Mouse (Mus musculus) embryonic facial prominence, embryonic 14.5 days (tissue): ENCODE measurements around the gene Olfr1009. TPM values are rescaled to one million over a fixed set of nuclear protein-coding genes. Genes with fewer than 3 reads are reported as not detected.
A peak's percentile ranks its signal among the peaks of the same experiment; 100 is the strongest.
"Not testable (repeated sequence)": the region's sequence is repeated elsewhere in the genome, so short reads cannot be mapped to it uniquely, and the experiment has no call there.

Experiments
- ATAC-seq: fragments of 200-750 bp; cut with Nextera tagmentation; 2 replicates; pipeline ENCODE4 v1.8.0; 2017; ENCODE audit warnings: low read depth, moderate number of reproducible peaks, moderate TSS enrichment
- DNase-seq: peaks from one replicate; pipeline ENCODE4 v3.0.0-alpha.2; 2015; ENCODE audit warnings: low spot score
- H3K27ac ChIP-seq: fragments of 300-500 bp; sonication (generic); replicated peaks from 2 replicates; pipeline ENCODE4 v1.5.1; 2014; ENCODE audit warnings: low read depth, mild to moderate bottlenecking, low read length, moderate library complexity
- H3K27me3 ChIP-seq: fragments of 300-500 bp; sonication (generic); replicated peaks from 2 replicates; pipeline ENCODE4 v1.6.1; 2014; ENCODE audit warnings: low read length; ENCODE audit not compliant: control insufficient read depth, insufficient read depth
- H3K36me3 ChIP-seq: fragments of 300-500 bp; sonication (generic); 2 replicates; pipeline ENCODE4 v1.6.1; 2014; ENCODE audit warnings: low read length, mixed read lengths; ENCODE audit not compliant: control insufficient read depth, insufficient read depth
- H3K4me1 ChIP-seq: fragments of 300-500 bp; sonication (generic); 2 replicates; pipeline ENCODE4 v1.6.1; 2014; ENCODE audit warnings: antibody characterized with exemption, low read length; ENCODE audit not compliant: control insufficient read depth, insufficient read depth
- H3K4me2 ChIP-seq: fragments of 300-500 bp; sonication (generic); 2 replicates; pipeline ENCODE4 v1.6.1; 2014; ENCODE audit warnings: low read depth, mild to moderate bottlenecking, low read length, moderate library complexity, mixed read lengths
- H3K4me3 ChIP-seq: fragments of 300-500 bp; sonication (generic); 2 replicates; pipeline ENCODE4 v1.5.1; 2014; ENCODE audit warnings: low read depth, mild to moderate bottlenecking, low read length
- H3K9ac ChIP-seq: fragments of 300-500 bp; sonication (generic); 2 replicates; pipeline ENCODE4 v1.6.1; 2014; ENCODE audit warnings: low read depth, mild to moderate bottlenecking, low read length, moderate library complexity, mixed read lengths
- H3K9me3 ChIP-seq: fragments of 300-500 bp; sonication (generic); 2 replicates; pipeline ENCODE4 v1.6.1; 2016; ENCODE audit warnings: low read length; ENCODE audit not compliant: control insufficient read depth
- WGBS: fragments of 180-500 bp; shearing (Covaris S2); extraction: QIAGEN DNeasy Blood & Tissue Kit; methylation state at CpG from one replicate; pipeline ENCODE4 v1.1.7; 2014; 5-methylcytosine and 5-hydroxymethylcytosine counted together
- polyA plus RNA-seq: library from polyadenylated mRNA; unstranded; fragments of >200 nt; fragmentation: Nextera tagmentation; extraction: Ambion mirVana; gene quantifications from 2 replicates; pipeline ENCODE4 v1.2.1, GENCODE M21; 2014

Gene Olfr1009
- polyA plus RNA-seq = not detected in 2 replicates

GRCm38 (mm10) chr2:85715119-85715518 is at the start of gene Olfr1009:
Gene Olfr1009, plus strand, starts transcription at chr2:85715419.
- ATAC-seq = no peak
- no peaks in the 10 kb centered on the region for H3K36me3 ChIP-seq
- no peaks in the 10 kb centered on the region for H3K27me3 ChIP-seq
- no peak within 1 kb of the TSS for H3K4me3 ChIP-seq
- no peaks in the 10 kb centered on the region for H3K4me1 ChIP-seq
- H3K9ac ChIP-seq = no peak within 1 kb of the TSS
- no peak for DNase-seq
- WGBS = 79% methylated on average over 1 of the region's 1 CpGs
- H3K4me2 ChIP-seq = no peak within 1 kb of the TSS
- 0 out of 2 replicates have a peak, but pooled peaks cover 3% of the 10 kb centered on the region for H3K9me3 ChIP-seq
- H3K27ac ChIP-seq = no peak within 1 kb of the TSS

GRCm38 (mm10) chr2:85678667-85679066 is 36.6 kb upstream of the Olfr1009 start, which contains the start of gene Olfr1006:
Gene Olfr1006, minus strand, starts transcription at chr2:85678767.
- no peak within 1 kb of the TSS for H3K4me3 ChIP-seq
- DNase-seq (no peak), ATAC-seq (no peak)
- no peaks in the 10 kb centered on the region for H3K9me3 ChIP-seq
- no peak within 1 kb of the TSS for H3K27ac ChIP-seq
- H3K9ac ChIP-seq = no peak within 1 kb of the TSS
- H3K4me2 ChIP-seq = no peak within 1 kb of the TSS
- H3K4me1 ChIP-seq = no peaks in the 10 kb centered on the region
- H3K27me3 ChIP-seq = no peaks in the 10 kb centered on the region
- H3K36me3 ChIP-seq = no peaks in the 10 kb centered on the region

- no peaks in the 10 kb centered on the region for H3K36me3 ChIP-seq
- no peaks in the 10 kb centered on the region for H3K27me3 ChIP-seq
- H3K9me3 ChIP-seq = no peaks in the 10 kb centered on the region
- no peak within 1 kb of the TSS for H3K27ac ChIP-seq
- DNase-seq (no peak), ATAC-seq (no peak)
- no peak within 1 kb of the TSS for H3K9ac ChIP-seq
- no peak within 1 kb of the TSS for H3K4me3 ChIP-seq
- no peaks in the 10 kb centered on the region for H3K4me1 ChIP-seq
- H3K4me2 ChIP-seq = no peak within 1 kb of the TSS
These were observed 26.1 kb upstream of the Olfr1009 start, which contains the start of gene Olfr1008 for GRCm38 (mm10) chr2:85689131-85689530. Gene Olfr1008, plus strand, starts transcription at chr2:85689431.

GRCm38 (mm10) chr2:85710680-85711079 is 4.5 kb upstream of the Olfr1009 start:
- H3K4me2 ChIP-seq, DNase-seq, H3K36me3 ChIP-seq, H3K4me3 ChIP-seq, H3K27ac ChIP-seq, H3K4me1 ChIP-seq, ATAC-seq, H3K9me3 ChIP-seq, H3K27me3 ChIP-seq, H3K9ac ChIP-seq: not testable (repeated sequence)
- 65% methylated on average over 2 of the region's 2 CpGs for WGBS

- Histone ChIP-seq H3K36me3 (no peaks in the 10 kb centered on the region), H3K9me3 (no peaks in the 10 kb centered on the region), H3K9ac (no peak overlapping the region), H3K27me3 (no peaks in the 10 kb centered on the region), H3K4me3 (no peak overlapping the region), H3K4me1 (no peaks in the 10 kb centered on the region), H3K4me2 (no peak overlapping the region), H3K27ac (no peak overlapping the region)
- DNase-seq (no peak), ATAC-seq (no peak)
- 40% methylated on average over 1 of the region's 1 CpGs for WGBS
These were observed 4.1 kb upstream of the Olfr1009 start for GRCm38 (mm10) chr2:85711159-85711558.

GRCm38 (mm10) chr2:85725793-85726192 is 10.6 kb downstream of the Olfr1009 start:
- DNase-seq (peak; percentile 59), ATAC-seq (no peak)
- Histone ChIP-seq H3K4me3 (no peak overlapping the region), H3K9me3 (no peaks in the 10 kb centered on the region), H3K36me3 (no peaks in the 10 kb centered on the region), H3K27me3 (no peaks in the 10 kb centered on the region), H3K9ac (no peak overlapping the region), H3K4me1 (no peaks in the 10 kb centered on the region), H3K27ac (no peak overlapping the region), H3K4me2 (no peak overlapping the region)
- 16% methylated on average over 3 of the region's 3 CpGs for WGBS

- H3K27ac ChIP-seq = no peak overlapping the region
- WGBS = 74% methylated on average over 4 of the region's 4 CpGs
- no peaks in the 10 kb centered on the region for H3K36me3 ChIP-seq
- DNase-seq (no peak), ATAC-seq (no peak)
- H3K4me1 ChIP-seq = no peaks in the 10 kb centered on the region
- no peak overlapping the region for H3K9ac ChIP-seq
- no peak overlapping the region for H3K4me2 ChIP-seq
- no peak overlapping the region for H3K4me3 ChIP-seq
- no peaks in the 10 kb centered on the region for H3K27me3 ChIP-seq
- H3K9me3 ChIP-seq = no peaks in the 10 kb centered on the region
These were observed 38.6 kb downstream of the Olfr1009 start for GRCm38 (mm10) chr2:85753822-85754221.

- DNase-seq = no peak
- Histone ChIP-seq H3K9me3 (no peaks in the 10 kb centered on the region), H3K27me3 (no peaks in the 10 kb centered on the region), H3K36me3 (no peaks in the 10 kb centered on the region), H3K9ac (no peak within 1 kb of the TSS), H3K27ac (no peak within 1 kb of the TSS), H3K4me2 (no peak within 1 kb of the TSS), H3K4me3 (no peak within 1 kb of the TSS), H3K4me1 (no peaks in the 10 kb centered on the region)
- WGBS = 74% methylated on average over 1 of the region's 1 CpGs
- no peak for ATAC-seq
These were observed 47.4 kb downstream of the Olfr1009 start, which contains the start of gene Olfr1012 for GRCm38 (mm10) chr2:85762666-85763065. Gene Olfr1012, minus strand, starts transcription at chr2:85762766.

GRCm38 (mm10) chr2:85766798-85767197 is 51.6 kb downstream of the Olfr1009 start, which contains the start of gene Olfr1013:
Gene Olfr1013, plus strand, starts transcription at chr2:85767098.
- no peaks in the 10 kb centered on the region for H3K36me3 ChIP-seq
- H3K4me1 ChIP-seq = no peaks in the 10 kb centered on the region
- no peak within 1 kb of the TSS for H3K4me3 ChIP-seq
- DNase-seq (no peak), ATAC-seq (no peak)
- no peak within 1 kb of the TSS for H3K4me2 ChIP-seq
- no peaks in the 10 kb centered on the region for H3K9me3 ChIP-seq
- no peaks in the 10 kb centered on the region for H3K27me3 ChIP-seq
- no peak within 1 kb of the TSS for H3K9ac ChIP-seq
- no peak within 1 kb of the TSS for H3K27ac ChIP-seq
